Mouse (Mus musculus) forebrain, embryonic 16.5 days (tissue): Measurements from ENCODE around the gene Cldn2. TPM values are rescaled to one million over a fixed set of nuclear protein-coding genes. Genes with fewer than 3 reads are reported as not detected.

Experiments
- ATAC-seq: fragments of 200-750 bp; cut with Nextera tagmentation; 2 replicates; pipeline ENCODE4 v1.8.0; 2017; ENCODE audit warnings: mild to moderate bottlenecking, moderate library complexity
- H3K27ac ChIP-seq: fragments of 300-500 bp; sonication (generic); 2 replicates; pipeline ENCODE4 v1.5.1; 2014; ENCODE audit warnings: low read length, control low read depth
- H3K27me3 ChIP-seq: fragments of 300-500 bp; sonication (generic); replicated peaks from 2 replicates; pipeline ENCODE4 v1.6.1; 2014; ENCODE audit warnings: low read length; ENCODE audit not compliant: control insufficient read depth, insufficient read depth
- H3K36me3 ChIP-seq: fragments of 300-500 bp; sonication (generic); 2 replicates; pipeline ENCODE4 v1.6.1; 2014; ENCODE audit not compliant: control insufficient read depth, insufficient read depth
- H3K4me1 ChIP-seq: fragments of 300-500 bp; sonication (generic); replicated peaks from 2 replicates; pipeline ENCODE4 v1.6.1; 2014; ENCODE audit warnings: low read length; ENCODE audit not compliant: control insufficient read depth, insufficient read depth
- H3K4me2 ChIP-seq: fragments of 300-500 bp; sonication (generic); 2 replicates; pipeline ENCODE4 v1.6.1; 2014; ENCODE audit warnings: mild to moderate bottlenecking, low read length, control low read depth
- H3K4me3 ChIP-seq: fragments of 300-500 bp; sonication (generic); replicated peaks from 2 replicates; pipeline ENCODE4 v1.5.1; 2014; ENCODE audit warnings: mild to moderate bottlenecking, low read length, control low read depth
- H3K9ac ChIP-seq: fragments of 300-500 bp; sonication (generic); replicated peaks from 2 replicates; pipeline ENCODE4 v1.6.1; 2014; ENCODE audit warnings: low read depth, low read length, control low read depth
- H3K9me3 ChIP-seq: fragments of 300-500 bp; sonication (generic); 2 replicates; pipeline ENCODE4 v1.6.1; 2016; ENCODE audit warnings: low read length; ENCODE audit not compliant: control insufficient read depth
- WGBS: fragments of 180-500 bp; shearing (Covaris S2); extraction: QIAGEN DNeasy Blood & Tissue Kit; methylation state at CpG from one replicate; pipeline ENCODE4 v1.1.7; 2014; 5-methylcytosine and 5-hydroxymethylcytosine counted together
- polyA plus RNA-seq: library from polyadenylated mRNA; unstranded; fragments of >200 nt; fragmentation: Nextera tagmentation; extraction: Ambion mirVana; gene quantifications from 2 replicates; pipeline ENCODE4 v1.2.1, GENCODE M21; 2015

The Cldn2 gene
- polyA plus RNA-seq, 1 experiment from 2014 or later = 0.89 TPM

GRCm38 (mm10) chrX:139799953-139800352 lies 675 bp upstream of the Cldn2 start:
- Histone ChIP-seq H3K27me3 (no peaks in the 10 kb centered on the region), H3K27ac (no peak overlapping the region), H3K4me1 (no peaks in the 10 kb centered on the region), H3K9ac (no peak overlapping the region), H3K4me2 (no peak overlapping the region), H3K9me3 (no peaks in the 10 kb centered on the region), H3K4me3 (no peak overlapping the region), H3K36me3 (no peaks in the 10 kb centered on the region)
- 86% methylated on average over 3 of the region's 3 CpGs for WGBS
- ATAC-seq = no peak

GRCm38 (mm10) chrX:139803028-139803427 lies 2.4 kb downstream of the Cldn2 start:
- H3K27ac ChIP-seq = no peak overlapping the region
- whole genome bisulfite sequencing = 77% methylated on average over 2 of the region's 2 CpGs
- H3K4me2 ChIP-seq = no peak overlapping the region
- no peaks in the 10 kb centered on the region for H3K9me3 ChIP-seq
- H3K36me3 ChIP-seq = no peaks in the 10 kb centered on the region
- no peak overlapping the region for H3K4me3 ChIP-seq
- no peak overlapping the region for H3K9ac ChIP-seq
- H3K27me3 ChIP-seq = no peaks in the 10 kb centered on the region
- no peaks in the 10 kb centered on the region for H3K4me1 ChIP-seq
- ATAC-seq = no peak

- Histone ChIP-seq H3K9me3 (no peaks in the 10 kb centered on the region), H3K9ac (no peak overlapping the region), H3K27ac (no peak overlapping the region), H3K36me3 (no peaks in the 10 kb centered on the region), H3K4me2 (no peak overlapping the region), H3K27me3 (no peaks in the 10 kb centered on the region), H3K4me1 (no peaks in the 10 kb centered on the region), H3K4me3 (no peak overlapping the region)
- ATAC-seq = no peak
- WGBS = 95% methylated on average over 4 of the region's 4 CpGs
These were observed 5.3 kb downstream of the Cldn2 start for GRCm38 (mm10) chrX:139805918-139806317.

- Histone ChIP-seq H3K4me2 (no peak overlapping the region), H3K9ac (no peak overlapping the region), H3K9me3 (no peaks in the 10 kb centered on the region), H3K4me3 (no peak overlapping the region), H3K36me3 (no peaks in the 10 kb centered on the region), H3K4me1 (no peaks in the 10 kb centered on the region), H3K27me3 (no peaks in the 10 kb centered on the region), H3K27ac (no peak overlapping the region)
- WGBS = 69% methylated on average over 2 of the region's 2 CpGs
- no peak for ATAC-seq
These were observed 6.8 kb downstream of the Cldn2 start for GRCm38 (mm10) chrX:139807391-139807790.

- Histone ChIP-seq H3K9me3 (no peaks in the 10 kb centered on the region), H3K9ac (no peak overlapping the region), H3K4me3 (no peak overlapping the region), H3K27ac (no peak overlapping the region), H3K27me3 (no peaks in the 10 kb centered on the region), H3K4me2 (no peak overlapping the region), H3K36me3 (no peaks in the 10 kb centered on the region), H3K4me1 (no peaks in the 10 kb centered on the region)
- peak; percentile 78 for ATAC-seq
- WGBS = 46% methylated on average over 4 of the region's 4 CpGs
These were observed 7.5 kb downstream of the Cldn2 start for GRCm38 (mm10) chrX:139808085-139808484.

GRCm38 (mm10) chrX:139808501-139808900 lies 7.9 kb downstream of the Cldn2 start:
- H3K36me3 ChIP-seq = no peaks in the 10 kb centered on the region
- no peak overlapping the region for H3K27ac ChIP-seq
- peak; percentile 54; the same call in 1 of the 2 replicates for ATAC-seq
- H3K4me1 ChIP-seq = no peaks in the 10 kb centered on the region
- no peak overlapping the region for H3K4me2 ChIP-seq
- H3K9ac ChIP-seq = no peak overlapping the region
- WGBS = 82% methylated on average over 10 of the region's 10 CpGs
- no peaks in the 10 kb centered on the region for H3K27me3 ChIP-seq
- H3K4me3 ChIP-seq = no peak overlapping the region
- no peaks in the 10 kb centered on the region for H3K9me3 ChIP-seq

- no peak overlapping the region for H3K4me3 ChIP-seq
- no peak for ATAC-seq
- H3K9me3 ChIP-seq = no peaks in the 10 kb centered on the region
- WGBS = 80% methylated on average over 3 of the region's 3 CpGs
- H3K27me3 ChIP-seq = no peaks in the 10 kb centered on the region
- no peak overlapping the region for H3K9ac ChIP-seq
- no peaks in the 10 kb centered on the region for H3K36me3 ChIP-seq
- H3K4me1 ChIP-seq = no peaks in the 10 kb centered on the region
- H3K27ac ChIP-seq = no peak overlapping the region
- no peak overlapping the region for H3K4me2 ChIP-seq
These were observed 12.1 kb downstream of the Cldn2 start for GRCm38 (mm10) chrX:139812636-139813298.

- Histone ChIP-seq H3K4me2 (no peak overlapping the region), H3K27ac (no peak overlapping the region), H3K9ac (no peak overlapping the region), H3K4me1 (no peaks in the 10 kb centered on the region), H3K36me3 (no peaks in the 10 kb centered on the region), H3K27me3 (no peaks in the 10 kb centered on the region), H3K4me3 (no peak overlapping the region), H3K9me3 (no peaks in the 10 kb centered on the region)
- ATAC-seq = no peak
- 79% methylated on average over 9 of the region's 9 CpGs for WGBS
These were observed 12.8 kb downstream of the Cldn2 start for GRCm38 (mm10) chrX:139813299-139814002.

GRCm38 (mm10) chrX:139814018-139814635 lies 13.5 kb downstream of the Cldn2 start:
- Histone ChIP-seq H3K27ac (no peak overlapping the region), H3K4me3 (no peak overlapping the region), H3K27me3 (no peaks in the 10 kb centered on the region), H3K9ac (no peak overlapping the region), H3K4me1 (no peaks in the 10 kb centered on the region), H3K4me2 (no peak overlapping the region), H3K36me3 (no peaks in the 10 kb centered on the region), H3K9me3 (no peaks in the 10 kb centered on the region)
- 90% methylated on average over 8 of the region's 8 CpGs for WGBS
- ATAC-seq = no peak
